Mouse (Mus musculus) MEL (cell line): ENCODE results near the gene Flg. TPM values are rescaled to one million over a fixed set of nuclear protein-coding genes. Genes with fewer than 3 reads are reported as not detected.

ENCODE experiments used
- DNase-seq: peaks from one replicate; pipeline ENCODE4 v3.0.0; 2011; ENCODE audit warnings: low read depth, low spot score
- H3K27ac ChIP-seq: 2 replicates; pipeline ENCODE4 v1.5.1; 2012; ENCODE audit warnings: low read depth, mild to moderate bottlenecking, control low read depth, low read length, moderate library complexity; ENCODE audit not compliant: control insufficient read depth
- H3K27me3 ChIP-seq, 2 experiments: fragments of 150-350 bp in 1 of 2; sonication (generic) in 1 of 2; 2 replicates each; pipeline ENCODE4 v1.6.1; 2012; ENCODE audit warnings: low read length in 2 of 2, mild to moderate bottlenecking in 2 of 2, improper control_type of control experiment in 1 of 2, moderate library complexity in 1 of 2; ENCODE audit not compliant: insufficient read depth in 2 of 2, control insufficient read depth in 1 of 2
- H3K36me3 ChIP-seq, 2 experiments: 2 replicates each; pipeline ENCODE4 v1.6.1; 2012 to 2014; ENCODE audit warnings: low read length in 2 of 2, improper control_type of control experiment in 1 of 2, inconsistent platforms in 1 of 2, mild to moderate bottlenecking in 1 of 2; ENCODE audit not compliant: insufficient read depth in 2 of 2, control insufficient read depth in 1 of 2
- H3K4me1 ChIP-seq, 2 experiments: fragments of 150-350 bp in 1 of 2; sonication (generic) in 1 of 2; 2 replicates each; pipeline ENCODE4 v1.6.1; 2012; ENCODE audit warnings: low read length in 2 of 2, improper control_type of control experiment in 1 of 2, mild to moderate bottlenecking in 1 of 2; ENCODE audit not compliant: insufficient read depth in 2 of 2, control insufficient read depth in 1 of 2
- H3K4me3 ChIP-seq, 2 experiments: fragments of 150-350 bp in 1 of 2; sonication (generic) in 1 of 2; 2 replicates each; pipeline ENCODE4 v1.5.1; 2012; ENCODE audit warnings: low read depth in 2 of 2, low read length in 2 of 2, mild to moderate bottlenecking in 2 of 2, moderate library complexity in 2 of 2, control low read depth in 1 of 2, improper control_type of control experiment in 1 of 2; ENCODE audit not compliant: control insufficient read depth in 1 of 2, insufficient read depth in 1 of 2
- H3K79me2 ChIP-seq: 2 replicates; pipeline ENCODE4 v1.6.1; 2012; ENCODE audit warnings: mild to moderate bottlenecking, low read length, moderate library complexity; ENCODE audit not compliant: control insufficient read depth, poor library complexity, insufficient read depth
- H3K9ac ChIP-seq: 2 replicates; pipeline ENCODE4 v1.6.1; 2012; ENCODE audit warnings: low read depth, mild to moderate bottlenecking, control low read depth, low read length, moderate library complexity; ENCODE audit not compliant: control insufficient read depth, poor library complexity, severe bottlenecking
- H3K9me3 ChIP-seq: fragments of 150-350 bp; sonication (generic); replicated peaks from 2 replicates; pipeline ENCODE4 v1.6.1; 2012; ENCODE audit warnings: mild to moderate bottlenecking, low read length, improper control_type of control experiment, moderate library complexity; ENCODE audit not compliant: insufficient read depth
- BHLHE40 ChIP-seq: IDR thresholded peaks from 2 replicates; pipeline ENCODE4 v1.6.1; 2012; ENCODE audit warnings: low read depth, mild to moderate bottlenecking, inconsistent platforms, low read length, improper control_type of control experiment, borderline replicate concordance
- CHD2 ChIP-seq: IDR thresholded peaks from 2 replicates; pipeline ENCODE4 v1.6.1; 2011; ENCODE audit warnings: low read length, improper control_type of control experiment
- EP300 ChIP-seq, 2 experiments: IDR thresholded peaks; 2 replicates each; pipeline ENCODE4 v1.6.1; 2011; ENCODE audit warnings: improper control_type of control experiment in 2 of 2, low read length in 2 of 2, low read depth in 1 of 2, mild to moderate bottlenecking in 1 of 2
- ETS1 ChIP-seq: IDR thresholded peaks from 2 replicates; pipeline ENCODE4 v1.6.1; 2012; ENCODE audit warnings: low read depth, mild to moderate bottlenecking, inconsistent platforms, low read length, improper control_type of control experiment, moderate library complexity
- GABPA ChIP-seq: IDR thresholded peaks from 2 replicates; pipeline ENCODE4 v1.6.1; 2012; ENCODE audit warnings: low read depth, mild to moderate bottlenecking, inconsistent platforms, low read length, improper control_type of control experiment, moderate library complexity
- KAT2A ChIP-seq: conservative IDR thresholded peaks from 2 replicates; pipeline ENCODE4 v1.6.1; 2012; ENCODE audit warnings: low read depth, low read length, improper control_type of control experiment, inconsistent platforms
- MAX ChIP-seq: IDR thresholded peaks from 2 replicates; pipeline ENCODE4 v1.6.1; 2011; ENCODE audit warnings: low read length, improper control_type of control experiment
- MAZ ChIP-seq: IDR thresholded peaks from 2 replicates; pipeline ENCODE4 v1.6.1; 2012; ENCODE audit warnings: low read depth, mild to moderate bottlenecking, inconsistent platforms, low read length, improper control_type of control experiment
- MYC ChIP-seq: IDR thresholded peaks from 2 replicates; pipeline ENCODE4 v1.6.1; 2011; ENCODE audit warnings: low read depth, mild to moderate bottlenecking, low read length, improper control_type of control experiment, moderate library complexity
- NELFE ChIP-seq: IDR thresholded peaks from 2 replicates; pipeline ENCODE4 v1.6.1; 2011; ENCODE audit warnings: low read depth, low read length, improper control_type of control experiment
- NRF1 ChIP-seq: IDR thresholded peaks from 2 replicates; pipeline ENCODE4 v1.6.1; 2014; ENCODE audit warnings: low read depth, mild to moderate bottlenecking, inconsistent platforms, low read length, improper control_type of control experiment, moderate library complexity; ENCODE audit not compliant: poor library complexity, insufficient read depth, severe bottlenecking
- POLR2A ChIP-seq, 2 experiments: IDR thresholded peaks; 2 replicates each; pipeline ENCODE4 v1.6.1; 2011 to 2012; ENCODE audit warnings: low read length in 2 of 2, mild to moderate bottlenecking in 2 of 2, control low read depth in 1 of 2, improper control_type of control experiment in 1 of 2, low read depth in 1 of 2, moderate library complexity in 1 of 2; ENCODE audit not compliant: control insufficient read depth in 1 of 2, insufficient read depth in 1 of 2, poor library complexity in 1 of 2
- POLR2AphosphoS5 ChIP-seq: IDR thresholded peaks from 2 replicates; pipeline ENCODE4 v1.6.1; 2012; ENCODE audit warnings: low read depth, borderline replicate concordance, mild to moderate bottlenecking, inconsistent platforms, low read length, moderate library complexity, mixed read lengths
- RAD21 ChIP-seq: IDR thresholded peaks from 2 replicates; pipeline ENCODE4 v1.6.1; 2011; ENCODE audit warnings: mild to moderate bottlenecking, low read depth, low read length, improper control_type of control experiment
- SIN3A ChIP-seq: IDR thresholded peaks from 2 replicates; pipeline ENCODE4 v1.6.1; 2012; ENCODE audit warnings: low read length, improper control_type of control experiment, inconsistent platforms
- SMC3 ChIP-seq: IDR thresholded peaks from 2 replicates; pipeline ENCODE4 v1.6.1; 2011; ENCODE audit warnings: low read depth, low read length, improper control_type of control experiment
- UBTF ChIP-seq: IDR thresholded peaks from 2 replicates; pipeline ENCODE4 v1.6.1; 2012; ENCODE audit warnings: low read depth, mild to moderate bottlenecking, inconsistent platforms, low read length, improper control_type of control experiment, moderate library complexity, borderline replicate concordance; ENCODE audit not compliant: insufficient read depth
- USF1 ChIP-seq: IDR thresholded peaks from 2 replicates; pipeline ENCODE4 v1.6.1; 2014; ENCODE audit warnings: low read depth, mild to moderate bottlenecking, inconsistent platforms, low read length, improper control_type of control experiment, moderate library complexity
- USF2 ChIP-seq, 2 experiments: IDR thresholded peaks; 2 replicates each; pipeline ENCODE4 v1.6.1; 2011 to 2012; ENCODE audit warnings: improper control_type of control experiment in 2 of 2, low read length in 2 of 2, borderline replicate concordance in 1 of 2, inconsistent platforms in 1 of 2, low read depth in 1 of 2, mild to moderate bottlenecking in 1 of 2; ENCODE audit not compliant: insufficient read depth in 1 of 2
- ZKSCAN1 ChIP-seq: IDR thresholded peaks from 2 replicates; pipeline ENCODE4 v1.6.1; 2012; ENCODE audit warnings: low read depth, mild to moderate bottlenecking, inconsistent platforms, low read length, improper control_type of control experiment, moderate library complexity
- polyA plus RNA-seq, 2 experiments: library from polyadenylated mRNA; stranded (reverse) in 1 of 2; unstranded in 1 of 2; fragments of >175 nt in 1 of 2; fragments of >200 nt in 1 of 2; gene quantifications; 2 replicates each; pipeline versions ENCODE4 v1.2.1 to v1.2.4; 2012; ENCODE audit warnings: low replicate concordance in 2 of 2, low read depth in 1 of 2; ENCODE audit not compliant: insufficient read length in 2 of 2, insufficient read depth in 1 of 2, missing spikeins in 1 of 2
- total RNA-seq: library from RNA; depleted of rRNA; stranded (reverse); fragments of 300-350 nt; gene quantifications from 2 replicates; pipeline ENCODE4 v1.2.3, GENCODE M21; 2012

Flg gene
- total and polyA plus RNA-seq, 3 experiments: not detected

DNA sequence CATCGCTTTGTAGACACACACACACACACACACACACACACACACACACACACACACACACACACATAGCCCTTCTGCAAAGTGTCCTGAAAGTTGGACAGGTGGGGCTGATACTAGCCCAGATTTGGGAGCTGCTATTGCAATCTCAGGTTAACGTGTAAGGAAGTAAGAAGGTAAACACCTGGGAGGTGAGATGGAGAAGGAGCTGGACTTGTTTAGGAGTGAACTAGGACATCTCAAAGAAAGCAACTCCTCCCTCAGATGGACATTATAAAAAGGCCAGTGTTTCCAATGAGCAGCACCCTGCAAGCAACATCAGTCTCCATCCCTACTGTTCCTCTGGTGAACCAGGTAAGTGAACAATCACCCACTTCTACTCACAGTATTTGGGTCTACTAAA lies 46.1 kb downstream of the Flg start, which contains the start of gene Hrnr:
Gene Hrnr, plus strand, starts transcription at position 301 of the 400 bp plus-strand sequence.
- H3K4me3 ChIP-seq: no peak within 1 kb of the TSS
- H3K4me1 ChIP-seq: no peaks in the 10 kb centered on the region
- no peak for DNase-seq
- no peaks in the 10 kb centered on the region for H3K27me3 ChIP-seq
- TF ChIP-seq NRF1: no peak
- TF ChIP-seq MAZ: no peak
- TF ChIP-seq SIN3A: no peak
- TF ChIP-seq, all 39 proteins: peak for 0
- Histone ChIP-seq H3K9me3 (no peaks in the 10 kb centered on the region), H3K9ac (no peak within 1 kb of the TSS), H3K27ac (no peak within 1 kb of the TSS), H3K79me2 (no peaks in the 10 kb centered on the region), H3K36me3 (no peaks in the 10 kb centered on the region)

DNA sequence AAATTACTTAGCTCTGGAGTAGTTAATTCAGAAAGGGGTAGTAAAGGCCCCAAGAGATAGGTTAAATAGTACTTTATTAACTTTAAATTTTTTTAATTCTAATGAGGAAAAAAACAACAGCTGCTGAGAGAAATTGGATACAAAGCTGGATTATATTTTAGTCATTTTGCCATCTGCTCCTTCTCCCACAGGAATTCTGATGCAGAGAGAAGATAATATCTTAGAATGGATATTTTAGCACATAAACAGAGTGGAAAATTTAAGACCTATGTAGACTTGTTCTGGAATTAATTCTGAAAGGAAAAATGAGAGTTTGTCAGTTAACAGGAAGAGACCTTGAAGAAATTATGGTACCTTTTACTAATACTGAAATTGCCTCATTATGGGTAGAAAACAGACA lies 64.4 kb downstream of the Flg start:
- Histone ChIP-seq H3K9me3 (no peaks in the 10 kb centered on the region), H3K79me2 (no peaks in the 10 kb centered on the region), H3K36me3 (no peaks in the 10 kb centered on the region), H3K4me3 (no peak overlapping the region), H3K27ac (no peak overlapping the region), H3K9ac (no peak overlapping the region), H3K27me3 (no peaks in the 10 kb centered on the region), H3K4me1 (no peaks in the 10 kb centered on the region)
- no peak for DNase-seq
- TF ChIP-seq NELFE: no peak
- TF ChIP-seq MAX: no peak
- TF ChIP-seq EP300 (IDR thresholded peaks at IDR 0.05; ENCODE audit: low read depth in 1 of 2, low read length in 2 of 2): no peak
- no peak for TF ChIP-seq SMC3
- no peak for TF ChIP-seq ETS1
- no peak for TF ChIP-seq BHLHE40
- no peak for TF ChIP-seq GABPA
- TF ChIP-seq POLR2A (IDR thresholded peaks at IDR 0.05; ENCODE audit: control insufficient read depth in 1 of 2, insufficient read depth in 1 of 2, low read depth in 1 of 2, low read length in 2 of 2, poor library complexity in 1 of 2): no peak
- no peak for TF ChIP-seq POLR2AphosphoS5
- no peak for TF ChIP-seq CHD2
- TF ChIP-seq USF2 (IDR thresholded peaks at IDR 0.05; ENCODE audit: borderline replicate concordance in 1 of 2, insufficient read depth in 1 of 2, low read depth in 1 of 2, low read length in 2 of 2): no peak
- TF ChIP-seq MYC: no peak
- TF ChIP-seq ZKSCAN1: no peak
- no peak for TF ChIP-seq RAD21
- TF ChIP-seq KAT2A: no peak
- no peak for TF ChIP-seq UBTF
- TF ChIP-seq USF1: no peak
